Mouse (Mus musculus) forebrain, embryonic 14.5 days (tissue): Measurements from ENCODE around the gene Fam78a. TPM values are rescaled to one million over a fixed set of nuclear protein-coding genes. Genes with fewer than 3 reads are reported as not detected.

ENCODE experiments used
- ATAC-seq: fragments of 200-750 bp; cut with Nextera tagmentation; 2 replicates; pipeline ENCODE4 v1.8.0; 2017; ENCODE audit warnings: mild to moderate bottlenecking, moderate library complexity
- DNase-seq: peaks from one replicate; pipeline ENCODE4 v3.0.0-alpha.2; 2015; ENCODE audit warnings: low spot score
- H3K27ac ChIP-seq: fragments of 300-500 bp; sonication (generic); 2 replicates; pipeline ENCODE4 v1.5.1; 2014; ENCODE audit warnings: low read depth, mild to moderate bottlenecking, control low read depth, low read length, moderate library complexity
- H3K27me3 ChIP-seq: fragments of 300-500 bp; sonication (generic); replicated peaks from 2 replicates; pipeline ENCODE4 v1.6.1; 2014; ENCODE audit warnings: low read length, control low read depth, mixed read lengths; ENCODE audit not compliant: control insufficient read depth, insufficient read depth
- H3K36me3 ChIP-seq: fragments of 300-500 bp; sonication (generic); 2 replicates; pipeline ENCODE4 v1.6.1; 2014; ENCODE audit warnings: low read length, control low read depth; ENCODE audit not compliant: control insufficient read depth, insufficient read depth
- H3K4me1 ChIP-seq: fragments of 300-500 bp; sonication (generic); 2 replicates; pipeline ENCODE4 v1.6.1; 2014; ENCODE audit warnings: antibody characterized with exemption, low read length, control low read depth; ENCODE audit not compliant: control insufficient read depth, insufficient read depth
- H3K4me2 ChIP-seq: fragments of 300-500 bp; sonication (generic); 2 replicates; pipeline ENCODE4 v1.6.1; 2014; ENCODE audit warnings: mild to moderate bottlenecking, control low read depth, low read length
- H3K4me3 ChIP-seq: fragments of 300-500 bp; sonication (generic); 2 replicates; pipeline ENCODE4 v1.5.1; 2014; ENCODE audit warnings: low read depth, low read length, control low read depth
- H3K9ac ChIP-seq: fragments of 300-500 bp; sonication (generic); 2 replicates; pipeline ENCODE4 v1.6.1; 2014; ENCODE audit warnings: mild to moderate bottlenecking, low read length, control low read depth, moderate library complexity
- H3K9me3 ChIP-seq: fragments of 300-500 bp; sonication (generic); replicated peaks from 2 replicates; pipeline ENCODE4 v1.6.1; 2016; ENCODE audit warnings: low read length, control low read depth, mixed read lengths; ENCODE audit not compliant: control insufficient read depth
- WGBS: fragments of 180-500 bp; shearing (Covaris S2); extraction: QIAGEN DNeasy Blood & Tissue Kit; methylation state at CpG from one replicate; pipeline ENCODE4 v1.1.7; 2014; 5-methylcytosine and 5-hydroxymethylcytosine counted together
- microRNA-seq: library from miRNA; unstranded; fragments of <30 nt; microRNA quantifications from one replicate; pipeline ENCODE4, GENCODE M21; 2016
- polyA plus RNA-seq: library from polyadenylated mRNA; unstranded; fragments of >200 nt; fragmentation: Nextera tagmentation; extraction: Ambion mirVana; gene quantifications from 2 replicates; pipeline ENCODE4 v1.2.1, GENCODE M21; 2014

Fam78a gene
- polyA plus RNA-seq, 1 experiment from 2014 or later, result 0.34 TPM

GRCm38 (mm10) chr2:32033436-32033835 is 51.2 kb downstream of the Fam78a start:
- H3K4me2 ChIP-seq, result no peak overlapping the region
- H3K4me1 ChIP-seq, result no peaks in the 10 kb centered on the region
- ATAC-seq, result no peak
- 91% methylated on average over 6 of the region's 6 CpGs for WGBS
- DNase-seq, result no peak
- no peaks in the 10 kb centered on the region for H3K9me3 ChIP-seq
- no peak overlapping the region for H3K4me3 ChIP-seq
- no peak overlapping the region for H3K27ac ChIP-seq
- peaks cover 78% of the 10 kb centered on the region for H3K36me3 ChIP-seq
- H3K27me3 ChIP-seq, result no peaks in the 10 kb centered on the region
- no peak overlapping the region for H3K9ac ChIP-seq

GRCm38 (mm10) chr2:32029636-32030035 is 55.0 kb downstream of the Fam78a start:
- H3K9ac ChIP-seq, result no peak overlapping the region
- peak; percentile 31 for DNase-seq
- H3K27ac ChIP-seq, result no peak overlapping the region
- H3K4me1 ChIP-seq, result no peaks in the 10 kb centered on the region
- H3K4me3 ChIP-seq, result no peak overlapping the region
- peak; percentile 34; the same call in 1 of the 2 replicates for ATAC-seq
- H3K27me3 ChIP-seq, result no peaks in the 10 kb centered on the region
- WGBS, result 74% methylated on average over 3 of the region's 3 CpGs
- no peak overlapping the region for H3K4me2 ChIP-seq
- no peaks in the 10 kb centered on the region for H3K9me3 ChIP-seq
- H3K36me3 ChIP-seq, result peaks cover 84% of the 10 kb centered on the region

GRCm38 (mm10) chr2:32024372-32024771 is 60.3 kb downstream of the Fam78a start:
- H3K9ac ChIP-seq, result no peak overlapping the region
- peaks cover 88% of the 10 kb centered on the region for H3K36me3 ChIP-seq
- no peaks in the 10 kb centered on the region for H3K27me3 ChIP-seq
- H3K27ac ChIP-seq, result no peak overlapping the region
- no peak overlapping the region for H3K4me2 ChIP-seq
- 88% methylated on average over 4 of the region's 4 CpGs for WGBS
- H3K4me1 ChIP-seq, result no peaks in the 10 kb centered on the region
- no peak overlapping the region for H3K4me3 ChIP-seq
- no peak for ATAC-seq
- DNase-seq, result no peak
- H3K9me3 ChIP-seq, result no peaks in the 10 kb centered on the region

GRCm38 (mm10) chr2:32020229-32020628 is 64.4 kb downstream of the Fam78a start:
- H3K4me1 ChIP-seq, result no peaks in the 10 kb centered on the region
- ATAC-seq (no peak), DNase-seq (no peak)
- H3K4me2 ChIP-seq, result no peak overlapping the region
- WGBS, result 95% methylated on average over 5 of the region's 5 CpGs
- H3K36me3 ChIP-seq, result peaks cover 96% of the 10 kb centered on the region
- H3K4me3 ChIP-seq, result no peak overlapping the region
- H3K27me3 ChIP-seq, result no peaks in the 10 kb centered on the region
- H3K27ac ChIP-seq, result no peak overlapping the region
- H3K9me3 ChIP-seq, result no peaks in the 10 kb centered on the region
- no peak overlapping the region for H3K9ac ChIP-seq

- WGBS, result 91% methylated on average over 4 of the region's 4 CpGs
- no peak overlapping the region for H3K4me2 ChIP-seq
Measured at GRCm38 (mm10) chr2:32019704-32020103, 65.0 kb downstream of the Fam78a start.

GRCm38 (mm10) chr2:32008716-32009115 is 75.9 kb downstream of the Fam78a start:
- H3K9me3 ChIP-seq, result no peaks in the 10 kb centered on the region
- H3K4me2 ChIP-seq, result no peak overlapping the region
- no peak for DNase-seq
- WGBS, result 93% methylated on average over 11 of the region's 11 CpGs
- no peak overlapping the region for H3K9ac ChIP-seq
- no peak for ATAC-seq
- H3K36me3 ChIP-seq, result peaks cover 87% of the 10 kb centered on the region
- no peaks in the 10 kb centered on the region for H3K4me1 ChIP-seq
- no peak overlapping the region for H3K4me3 ChIP-seq
- H3K27ac ChIP-seq, result no peak overlapping the region
- H3K27me3 ChIP-seq, result no peaks in the 10 kb centered on the region

More at GRCm38 (mm10) chr2:32019704-32020103, 65.0 kb downstream of the Fam78a start:
- DNase-seq (no peak), ATAC-seq (no peak)
- no peaks in the 10 kb centered on the region for H3K9me3 ChIP-seq
- H3K4me3 ChIP-seq, result no peak overlapping the region
- H3K36me3 ChIP-seq, result peaks cover 97% of the 10 kb centered on the region
- no peaks in the 10 kb centered on the region for H3K27me3 ChIP-seq
- H3K9ac ChIP-seq, result no peak overlapping the region
- no peak overlapping the region for H3K27ac ChIP-seq
- no peaks in the 10 kb centered on the region for H3K4me1 ChIP-seq

- 95% methylated on average over 2 of the region's 2 CpGs for WGBS
- H3K36me3 ChIP-seq, result peaks cover 88% of the 10 kb centered on the region
- no peak for ATAC-seq
- no peaks in the 10 kb centered on the region for H3K27me3 ChIP-seq
- H3K27ac ChIP-seq, result no peak overlapping the region
- DNase-seq, result no peak
- H3K4me1 ChIP-seq, result no peaks in the 10 kb centered on the region
- no peaks in the 10 kb centered on the region for H3K9me3 ChIP-seq
- no peak overlapping the region for H3K9ac ChIP-seq
- H3K4me2 ChIP-seq, result no peak overlapping the region
- H3K4me3 ChIP-seq, result no peak overlapping the region
Measured at GRCm38 (mm10) chr2:32008311-32008710, 76.3 kb downstream of the Fam78a start.

Small RNA genes within 50 kb of the gene (microRNA-seq; reads per million reads assigned to microRNA genes)
- gene Mir7674, result 0.66 reads per million

Other genes with a start within 250 kb of the Fam78a start
- gene Fibcd1, start 238.9 kb downstream of the Fam78a start, polyA plus RNA-seq, result 3.0 and 3.3 TPM in 2 replicates
- gene Lamc3, start 197.6 kb downstream of the Fam78a start, polyA plus RNA-seq, result 2.9 and 4.3 TPM in 2 replicates
- gene Aif1l, start 134.7 kb downstream of the Fam78a start, polyA plus RNA-seq, result 53.4 and 66.3 TPM in 2 replicates
- gene Nup214, start 110.4 kb downstream of the Fam78a start, polyA plus RNA-seq, result 47.8 and 49.8 TPM in 2 replicates
- gene Plpp7, start 10.7 kb upstream of the Fam78a start, polyA plus RNA-seq, result 11.3 and 16.1 TPM in 2 replicates
- 53.3 and 62.4 TPM in 2 replicates for gene Prrc2b, start 66.2 kb upstream of the Fam78a start, polyA plus RNA-seq
- gene Pomt1, start 151.7 kb upstream of the Fam78a start, polyA plus RNA-seq, result 22.3 and 27.1 TPM in 2 replicates
- gene Uck1, start 175.3 kb upstream of the Fam78a start, polyA plus RNA-seq, result 84.2 and 96.6 TPM in 2 replicates
- 15.5 and 20.6 TPM in 2 replicates for gene Golga2, start 202.5 kb upstream of the Fam78a start, polyA plus RNA-seq
- 186 and 243 TPM in 2 replicates for gene Swi5, start 203.2 kb upstream of the Fam78a start, polyA plus RNA-seq